Mouse (Mus musculus): ENCODE data around the gene Mfge8.

GRCm38 (mm10) chr7:79113848-79114247 lies 35.0 kb downstream of the Mfge8 start:
- no peak for TF ChIP-seq POLR2A (IDR thresholded peaks at IDR 0.05; ENCODE audit: borderline replicate concordance, insufficient read depth, low read length)
- no peak for TF ChIP-seq CTCF (IDR thresholded peaks at IDR 0.05; ENCODE audit: borderline replicate concordance, insufficient read depth, low read depth, low read length)
